Mouse (Mus musculus) layer of hippocampus, adult 2 months (tissue): ENCODE data around the gene Mras. TPM values are rescaled to one million over a fixed set of nuclear protein-coding genes. Genes with fewer than 3 reads are reported as not detected.
A peak's percentile ranks its signal among the peaks of the same experiment; 100 is the strongest.

Experiments used
- DNase-seq, 2 experiments: peaks; one replicate each; pipeline ENCODE4 v3.0.0; 2022; ENCODE audit warnings: low spot score in 2 of 2
- H3K27ac ChIP-seq: fragments of 200-600 bp; 2 replicates; pipeline ENCODE4 v1.8.1; 2022
- H3K4me3 ChIP-seq: fragments of 200-600 bp; 2 replicates; pipeline ENCODE4 v1.8.1; 2022; ENCODE audit warnings: mild to moderate bottlenecking
- CTCF ChIP-seq: fragments of 200-600 bp; conservative IDR thresholded peaks from 2 replicates; pipeline ENCODE4 v1.8.1; 2022; ENCODE audit warnings: antibody characterized with exemption, mild to moderate bottlenecking, moderate library complexity
- total RNA-seq, 2 experiments: library from RNA; stranded (reverse); gene quantifications; 2 replicates each; pipeline ENCODE4 v1.2.3; 2021

Mras gene
- total RNA-seq, 2 experiments from 2014 or later, result 138 to 141 TPM

DNA sequence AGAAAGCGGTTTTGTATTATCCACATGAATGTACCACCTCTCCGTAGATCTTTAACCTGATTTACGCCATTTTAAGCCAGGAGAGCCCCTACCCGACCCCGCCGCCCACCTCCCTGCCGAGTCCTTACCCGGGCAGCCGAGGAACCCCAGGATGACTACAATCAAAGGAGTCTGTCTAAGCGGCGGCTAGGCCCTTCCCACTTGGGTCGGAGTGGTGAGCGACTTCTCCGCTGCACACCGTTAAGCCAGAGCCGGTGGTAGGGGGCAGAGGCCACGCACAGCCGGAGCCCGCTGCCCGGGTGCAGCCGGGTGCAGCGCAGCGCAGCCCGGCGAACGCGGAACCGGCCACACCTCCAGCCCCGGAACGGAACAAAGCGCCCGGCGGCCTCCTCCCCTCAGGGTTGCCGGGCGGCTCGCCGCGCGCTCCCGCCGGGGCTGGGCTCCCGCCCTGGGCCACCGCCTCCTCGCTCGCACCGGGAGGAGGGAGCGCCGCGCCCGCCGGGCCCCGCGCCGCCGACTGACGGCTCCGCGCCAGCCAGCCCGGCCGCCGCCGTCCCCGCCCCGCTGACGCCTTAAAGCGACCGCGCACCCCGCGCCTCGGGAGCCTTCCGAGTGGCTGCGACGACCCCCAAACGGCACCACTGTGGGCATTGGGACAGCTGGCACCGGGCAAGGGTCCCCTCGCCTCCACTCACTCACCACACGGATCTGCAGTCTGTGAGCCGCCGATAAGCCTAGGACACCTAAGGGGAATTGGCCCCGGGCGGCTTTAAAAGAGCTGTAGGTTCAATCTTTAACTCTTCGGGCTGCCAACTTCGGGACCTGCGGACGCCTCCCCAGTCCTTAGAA lies 775 bp downstream of the Mras start:
- peak overlapping the region; percentile 67 for H3K4me3 ChIP-seq
- peak overlapping the region; percentile 98 for H3K27ac ChIP-seq
- peak; percentile 63 to 84 for DNase-seq
- no peak for TF ChIP-seq CTCF

DNA sequence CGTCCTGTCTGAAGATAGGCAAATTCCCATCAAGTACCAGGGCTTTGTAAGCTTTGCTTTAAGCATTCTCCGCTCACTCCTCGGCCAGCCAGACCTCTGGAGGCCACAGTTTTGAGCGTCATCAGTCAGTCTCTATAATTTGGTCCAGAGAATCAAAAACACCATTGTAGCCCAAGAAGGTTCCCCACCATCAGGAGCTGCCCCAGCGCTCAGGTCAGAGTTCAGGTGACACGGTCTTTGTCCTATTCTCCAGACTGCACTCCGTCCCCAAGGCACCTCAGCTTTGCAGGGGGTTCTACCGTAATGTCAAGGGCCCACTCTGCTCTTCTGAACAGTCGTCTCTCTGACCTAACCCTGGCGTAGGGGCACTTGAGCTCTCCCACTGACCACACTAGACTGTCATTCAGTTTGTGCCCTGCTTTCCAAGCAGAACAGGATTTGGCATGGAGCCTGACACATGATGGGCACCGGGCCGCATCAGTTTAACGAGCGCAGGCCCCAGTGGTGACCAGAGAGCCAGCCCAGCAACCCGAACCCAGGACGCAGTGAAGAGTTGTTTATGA lies 1.5 kb downstream of the Mras start:
- Histone ChIP-seq H3K27ac (peak overlapping the region; percentile 98), H3K4me3 (peak overlapping the region; percentile 67)
- DNase-seq, result no peak
- no peak for TF ChIP-seq CTCF

- Histone ChIP-seq H3K27ac (peak overlapping the region; percentile 98), H3K4me3 (peak overlapping the region; percentile 67)
- DNase-seq, result no peak
- TF ChIP-seq CTCF, result no peak
These were observed 2.1 kb downstream of the Mras start for GRCm38 (mm10) chr9:99434892-99435618.

DNA sequence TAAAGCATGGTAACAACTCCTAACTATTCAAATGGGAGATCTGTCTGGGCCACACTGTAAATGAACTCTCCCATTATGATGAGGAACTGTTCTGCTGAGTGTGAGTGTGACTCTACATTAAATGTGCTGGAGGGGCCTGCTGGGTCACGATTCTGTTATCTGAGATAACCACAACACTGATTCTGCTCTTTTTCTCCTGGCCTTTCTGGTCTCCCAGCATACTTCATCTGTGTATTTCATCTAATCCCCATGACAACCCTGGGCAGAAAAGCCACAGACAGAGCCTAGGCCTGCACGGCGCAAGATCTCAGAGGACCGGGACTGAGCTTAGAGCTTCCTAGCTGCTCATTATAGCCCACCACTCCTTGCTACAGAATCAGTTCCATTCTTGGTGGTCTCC lies 4.7 kb downstream of the Mras start:
- no peak for TF ChIP-seq CTCF
- Histone ChIP-seq H3K4me3 (peak overlapping the region; percentile 67), H3K27ac (peak overlapping the region; percentile 98)
- no peak for DNase-seq

GRCm38 (mm10) chr9:99431963-99432362 lies 5.2 kb downstream of the Mras start:
- no peak for TF ChIP-seq CTCF
- Histone ChIP-seq H3K4me3 (peak overlapping the region; percentile 5; the same call in 1 of the 2 replicates), H3K27ac (peak overlapping the region; percentile 98)
- no peak for DNase-seq

- Histone ChIP-seq H3K27ac (peak overlapping the region; percentile 98), H3K4me3 (no peak overlapping the region; the same call in 1 of the 2 replicates)
- TF ChIP-seq CTCF, result no peak
- no peak for DNase-seq
These were observed 5.8 kb downstream of the Mras start for GRCm38 (mm10) chr9:99431346-99431745.

- DNase-seq, result no peak
- no peak overlapping the region for H3K4me3 ChIP-seq
- no peak for TF ChIP-seq CTCF
- peak overlapping the region; percentile 98 for H3K27ac ChIP-seq
These were observed 6.4 kb downstream of the Mras start for GRCm38 (mm10) chr9:99430806-99431205.

- H3K4me3 ChIP-seq, result no peak overlapping the region
- H3K27ac ChIP-seq, result peak overlapping the region; percentile 98
- TF ChIP-seq CTCF, result no peak
- peak in 1 of 2 experiments; percentile 58 for DNase-seq
These were observed 7.3 kb downstream of the Mras start for GRCm38 (mm10) chr9:99429845-99430244.

GRCm38 (mm10) chr9:99428601-99429331 lies 8.4 kb downstream of the Mras start:
- Histone ChIP-seq H3K4me3 (no peak overlapping the region), H3K27ac (peak overlapping the region; percentile 98)
- DNase-seq, result no peak
- no peak for TF ChIP-seq CTCF

- no peak for TF ChIP-seq CTCF
- Histone ChIP-seq H3K4me3 (no peak overlapping the region), H3K27ac (peak overlapping the region; percentile 52)
- DNase-seq, result no peak
These were observed 11.9 kb downstream of the Mras start for GRCm38 (mm10) chr9:99425262-99425661.

- Histone ChIP-seq H3K4me3 (no peak overlapping the region), H3K27ac (peak overlapping the region; percentile 52)
- no peak for DNase-seq
- no peak for TF ChIP-seq CTCF
These were observed 12.7 kb downstream of the Mras start for GRCm38 (mm10) chr9:99424574-99424863.

- H3K27ac ChIP-seq, result peak overlapping the region; percentile 52
- H3K4me3 ChIP-seq, result no peak overlapping the region
- no peak for DNase-seq
- no peak for TF ChIP-seq CTCF
These were observed 13.2 kb downstream of the Mras start for GRCm38 (mm10) chr9:99423692-99424573.
